In the genomic region with DNA sequence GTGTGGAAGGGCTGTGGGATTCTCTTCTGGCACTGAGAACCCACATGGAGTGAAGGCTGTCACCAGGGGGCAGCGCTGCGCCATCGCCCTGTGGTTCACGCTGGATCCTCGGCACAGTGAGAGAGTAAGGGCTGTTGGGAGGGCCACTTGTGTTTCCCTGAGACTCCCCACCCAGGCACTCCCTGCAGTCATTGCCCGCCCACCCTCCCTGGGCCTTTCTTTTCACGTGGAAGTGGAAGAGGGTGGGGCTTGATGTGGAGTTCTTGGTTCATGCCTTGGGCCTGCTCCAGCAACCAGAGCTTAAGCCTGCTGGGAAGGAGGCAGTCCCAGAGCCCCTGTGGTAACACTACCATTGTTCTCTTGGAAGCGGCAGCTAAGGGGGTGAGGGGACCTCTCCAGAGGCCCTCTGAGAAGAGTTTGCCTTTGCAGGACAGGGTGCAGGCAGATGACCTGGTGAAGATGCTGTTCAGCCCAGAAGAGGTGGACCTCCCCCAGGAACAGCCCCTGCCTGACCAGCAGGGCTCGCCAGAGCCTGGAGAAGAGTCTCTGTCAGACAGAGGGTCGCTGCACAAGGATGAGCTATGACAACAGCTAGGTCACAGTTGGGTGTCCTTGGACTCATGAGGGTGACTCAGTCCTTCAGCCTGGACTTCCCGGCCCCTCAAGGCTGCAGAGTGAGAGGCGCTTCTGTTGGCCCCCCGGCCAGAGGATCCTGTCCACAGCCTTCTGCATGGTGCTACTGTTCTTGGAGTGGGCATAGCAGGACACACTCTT, we compare ENCODE assay signal across 8 mouse cellular contexts. TPM values are rescaled to one million over a fixed set of nuclear protein-coding genes. Genes with fewer than 3 reads are reported as not detected.
DNase-seq lines count a peak whose midpoint lies in the region; ATAC-seq and TF ChIP-seq lines count a peak whose summit lies in the region.

No protein-coding gene starts in this region.

- no peak overlapping the region for H3K4me3 ChIP-seq in C2C12 (ENCODE audit: insufficient read depth, poor library complexity, severe bottlenecking)
- H3K4me3 ChIP-seq in heart, embryonic 13.5 days, result no peak overlapping the region
- no peak overlapping the region for H3K4me3 ChIP-seq in kidney, embryonic 15.5 days (replicated peaks)
- no peak overlapping the region for H3K4me3 ChIP-seq in liver, postnatal 0 days (ENCODE audit: low read depth, low read length)
- H3K4me3 ChIP-seq in neural tube, embryonic 15.5 days (replicated peaks), result no peak overlapping the region

- TF ChIP-seq EP300 in liver, postnatal 0 days (IDR thresholded peaks at IDR 0.05; ENCODE audit: low read depth), result no peak

- peak overlapping the region; percentile 33; the same call in 1 of the 2 replicates for H3K9ac ChIP-seq in heart, embryonic 13.5 days
- no peak overlapping the region for H3K9ac ChIP-seq in kidney, embryonic 15.5 days
- no peak overlapping the region for H3K9ac ChIP-seq in liver, postnatal 0 days (replicated peaks)
- no peak overlapping the region for H3K9ac ChIP-seq in neural tube, embryonic 15.5 days (replicated peaks)

- no peak overlapping the region for H3ac ChIP-seq in C2C12 (ENCODE audit: control insufficient read depth, insufficient read length, low read depth)

- H3K27ac ChIP-seq in heart, embryonic 13.5 days (replicated peaks), result no peak overlapping the region; the same call in 1 of the 2 replicates
- H3K27ac ChIP-seq in kidney, embryonic 15.5 days, result peak overlapping the region; percentile 63
- H3K27ac ChIP-seq in liver, postnatal 0 days (ENCODE audit: low read depth), result no peak overlapping the region
- H3K27ac ChIP-seq in neural tube, embryonic 15.5 days (replicated peaks), result no peak overlapping the region; the same call in 1 of the 2 replicates

- no peaks in the 10 kb centered on the region for H3K79me3 ChIP-seq in C2C12 (ENCODE audit: low read depth)

- peaks cover 31% of the 10 kb centered on the region for H3K4me1 ChIP-seq in heart, embryonic 13.5 days
- H3K4me1 ChIP-seq in kidney, embryonic 15.5 days, result peaks cover 25% of the 10 kb centered on the region
- no peaks in the 10 kb centered on the region for H3K4me1 ChIP-seq in liver, postnatal 0 days (ENCODE audit: insufficient read depth)
- H3K4me1 ChIP-seq in neural tube, embryonic 15.5 days, result 0 out of 2 replicates have a peak, but pooled peaks cover 7% of the 10 kb centered on the region

- peak; percentile 87 for TF ChIP-seq CTCF in C2C12 (IDR thresholded peaks at IDR 0.05; ENCODE audit: control insufficient read depth, insufficient read depth, insufficient read length)
- peak; percentile 87 for TF ChIP-seq CTCF in liver, postnatal 0 days (IDR thresholded peaks at IDR 0.05; ENCODE audit: low read depth)

- no peaks in the 10 kb centered on the region for H3K79me2 ChIP-seq in C2C12 (ENCODE audit: control insufficient read depth, insufficient read depth)

- H3K36me3 ChIP-seq in C2C12 (ENCODE audit: control insufficient read depth, insufficient read depth), result peaks cover 4% of the 10 kb centered on the region
- peaks cover 59% of the 10 kb centered on the region for H3K36me3 ChIP-seq in heart, embryonic 13.5 days
- H3K36me3 ChIP-seq in kidney, embryonic 15.5 days, result peaks cover 44% of the 10 kb centered on the region
- H3K36me3 ChIP-seq in liver, postnatal 0 days (replicated peaks; ENCODE audit: insufficient read depth, low read length), result peaks cover 7% of the 10 kb centered on the region
- H3K36me3 ChIP-seq in neural tube, embryonic 15.5 days, result peaks cover 52% of the 10 kb centered on the region

- 38% methylated on average over 13 of the region's 13 CpGs for WGBS in heart, embryonic 13.5 days
- 31% methylated on average over 13 of the region's 13 CpGs for WGBS in kidney, embryonic 15.5 days
- 37% methylated on average over 13 of the region's 13 CpGs for WGBS in liver, postnatal 0 days (ENCODE audit: insufficient replicate concordance)
- WGBS in neural tube, embryonic 15.5 days, result 31% methylated on average over 13 of the region's 13 CpGs

- no peaks in the 10 kb centered on the region for H3K27me3 ChIP-seq in C2C12 (ENCODE audit: control insufficient read depth, insufficient read depth, insufficient read length)
- no peaks in the 10 kb centered on the region for H3K27me3 ChIP-seq in heart, embryonic 13.5 days (replicated peaks)
- no peaks in the 10 kb centered on the region for H3K27me3 ChIP-seq in kidney, embryonic 15.5 days
- no peaks in the 10 kb centered on the region for H3K27me3 ChIP-seq in liver, postnatal 0 days (ENCODE audit: insufficient read depth, low read length)
- H3K27me3 ChIP-seq in neural tube, embryonic 15.5 days (replicated peaks), result no peaks in the 10 kb centered on the region

- peak; percentile 85 to 93 for DNase-seq in adrenal gland, adult (ENCODE audit: inconsistent age in 2 of 2, low spot score in 1 of 2)
- peak; percentile 73 for DNase-seq in liver, postnatal 0 days
- peak; percentile 42 for DNase-seq in testis, postnatal 14 days (ENCODE audit: low spot score)

- no peaks in the 10 kb centered on the region for H3K9me3 ChIP-seq in heart, embryonic 13.5 days
- H3K9me3 ChIP-seq in kidney, embryonic 15.5 days (replicated peaks), result no peaks in the 10 kb centered on the region
- H3K9me3 ChIP-seq in liver, postnatal 0 days (ENCODE audit: low read length), result no peaks in the 10 kb centered on the region
- no peaks in the 10 kb centered on the region for H3K9me3 ChIP-seq in neural tube, embryonic 15.5 days (replicated peaks)

- ATAC-seq in erythroblast, adult 5-6 weeks (replicated peaks; ENCODE audit: low FRiP score, poor library complexity, severe bottlenecking), result peak; percentile 59; the same call in 1 of the 2 replicates
- no peak for ATAC-seq in heart, embryonic 13.5 days (ENCODE audit: extremely low read depth, insufficient number of reproducible peaks, low FRiP score, low TSS enrichment)
- peak; percentile 41; the same call in 1 of the 2 replicates for ATAC-seq in kidney, embryonic 15.5 days (replicated peaks; ENCODE audit: low FRiP score)
- peak; percentile 68 for ATAC-seq in liver, postnatal 0 days
- ATAC-seq in neural tube, embryonic 15.5 days (ENCODE audit: low FRiP score), result peak; percentile 64; the same call in 1 of the 2 replicates

- H3K4me2 ChIP-seq in heart, embryonic 13.5 days, result no peak overlapping the region
- H3K4me2 ChIP-seq in kidney, embryonic 15.5 days, result no peak overlapping the region
- H3K4me2 ChIP-seq in liver, postnatal 0 days (ENCODE audit: low read depth, low read length), result no peak overlapping the region
- H3K4me2 ChIP-seq in neural tube, embryonic 15.5 days, result no peak overlapping the region

TF ChIP-seq in C2C12, 6 proteins besides CTCF, POLR2A, EP300 and RAD21:
- TF ChIP-seq MAX (IDR thresholded peaks at IDR 0.05), result no peak

RNA-seq across cellular contexts. Expression of gene Cldn19, which starts 7.6 kb away (rescaled TPM):
- not detected for polyA plus RNA-seq in C2C12 (2012; fragmentation: generic; extraction: Trizol)
- not detected in 2 replicates for total RNA-seq in erythroblast, adult 5-6 weeks (2015; ENCODE audit: low replicate concordance)
- not detected in 2 replicates for total RNA-seq in erythroblast, adult 5-6 weeks (2017; ENCODE audit: low replicate concordance)
- polyA plus RNA-seq in heart, embryonic 13.5 days (2015; fragmentation: Nextera tagmentation; extraction: Ambion mirVana), result not detected in 2 replicates
- 13.3 TPM in 2 replicates for polyA plus RNA-seq in kidney, embryonic 15.5 days (2015; fragmentation: Nextera tagmentation; extraction: Ambion mirVana)
- polyA plus RNA-seq in liver, postnatal 0 days (2015; fragmentation: Nextera tagmentation; extraction: Ambion mirVana), result not detected in 2 replicates
- 0.36 and 0.81 TPM in 2 replicates for polyA plus RNA-seq in neural tube, embryonic 15.5 days (2015; fragmentation: Nextera tagmentation; extraction: Ambion mirVana)

RNA-seq across cellular contexts. Expression of gene P3h1, which starts 14.9 kb away (rescaled TPM):
- 26.1 TPM for polyA plus RNA-seq in C2C12 (2012; fragmentation: generic; extraction: Trizol)
- 1.5 and 4.2 TPM in 2 replicates for total RNA-seq in erythroblast, adult 5-6 weeks (2015; ENCODE audit: low replicate concordance)
- 1.8 and 2.9 TPM in 2 replicates for total RNA-seq in erythroblast, adult 5-6 weeks (2017; ENCODE audit: low replicate concordance)
- polyA plus RNA-seq in heart, embryonic 13.5 days (2015; fragmentation: Nextera tagmentation; extraction: Ambion mirVana), result 32.7 and 35.5 TPM in 2 replicates
- polyA plus RNA-seq in kidney, embryonic 15.5 days (2015; fragmentation: Nextera tagmentation; extraction: Ambion mirVana), result 33.3 and 37.7 TPM in 2 replicates
- 11.8 and 12.1 TPM in 2 replicates for polyA plus RNA-seq in liver, postnatal 0 days (2015; fragmentation: Nextera tagmentation; extraction: Ambion mirVana)
- polyA plus RNA-seq in neural tube, embryonic 15.5 days (2015; fragmentation: Nextera tagmentation; extraction: Ambion mirVana), result 14.1 and 14.9 TPM in 2 replicates

RNA-seq across cellular contexts. Expression of gene AU022252, which starts 15.1 kb away (rescaled TPM):
- polyA plus RNA-seq in C2C12 (2012; fragmentation: generic; extraction: Trizol), result 10.0 TPM
- total RNA-seq in erythroblast, adult 5-6 weeks (2015; ENCODE audit: low replicate concordance), result 0.84 and 0.96 TPM in 2 replicates
- 1.3 and 1.4 TPM in 2 replicates for total RNA-seq in erythroblast, adult 5-6 weeks (2017; ENCODE audit: low replicate concordance)
- 26.4 and 27.3 TPM in 2 replicates for polyA plus RNA-seq in heart, embryonic 13.5 days (2015; fragmentation: Nextera tagmentation; extraction: Ambion mirVana)
- polyA plus RNA-seq in kidney, embryonic 15.5 days (2015; fragmentation: Nextera tagmentation; extraction: Ambion mirVana), result 35.4 and 35.6 TPM in 2 replicates
- polyA plus RNA-seq in liver, postnatal 0 days (2015; fragmentation: Nextera tagmentation; extraction: Ambion mirVana), result 26.6 and 27.8 TPM in 2 replicates
- polyA plus RNA-seq in neural tube, embryonic 15.5 days (2015; fragmentation: Nextera tagmentation; extraction: Ambion mirVana), result 26.0 and 29.2 TPM in 2 replicates

RNA-seq across cellular contexts. Expression of gene Tmem269, which starts 29.6 kb away (rescaled TPM):
- not detected for polyA plus RNA-seq in C2C12 (2012; fragmentation: generic; extraction: Trizol)
- total RNA-seq in erythroblast, adult 5-6 weeks (2015; ENCODE audit: low replicate concordance), result not detected in 2 replicates
- not detected in 2 replicates for total RNA-seq in erythroblast, adult 5-6 weeks (2017; ENCODE audit: low replicate concordance)
- not detected in 2 replicates for polyA plus RNA-seq in heart, embryonic 13.5 days (2015; fragmentation: Nextera tagmentation; extraction: Ambion mirVana)
- polyA plus RNA-seq in kidney, embryonic 15.5 days (2015; fragmentation: Nextera tagmentation; extraction: Ambion mirVana), result 0.19 TPM in 1 of 2 replicates, not detected in the other
- polyA plus RNA-seq in liver, postnatal 0 days (2015; fragmentation: Nextera tagmentation; extraction: Ambion mirVana), result not detected in 2 replicates
- 0.29 and 0.54 TPM in 2 replicates for polyA plus RNA-seq in neural tube, embryonic 15.5 days (2015; fragmentation: Nextera tagmentation; extraction: Ambion mirVana)

RNA-seq across cellular contexts. Expression of gene Ybx1, which starts 46.8 kb away (rescaled TPM):
- 818 TPM for polyA plus RNA-seq in C2C12 (2012; fragmentation: generic; extraction: Trizol)
- total RNA-seq in erythroblast, adult 5-6 weeks (2015; ENCODE audit: low replicate concordance), result 270 and 329 TPM in 2 replicates
- 221 and 268 TPM in 2 replicates for total RNA-seq in erythroblast, adult 5-6 weeks (2017; ENCODE audit: low replicate concordance)
- polyA plus RNA-seq in heart, embryonic 13.5 days (2015; fragmentation: Nextera tagmentation; extraction: Ambion mirVana), result 536 TPM in 2 replicates
- 680 and 703 TPM in 2 replicates for polyA plus RNA-seq in kidney, embryonic 15.5 days (2015; fragmentation: Nextera tagmentation; extraction: Ambion mirVana)
- 170 and 207 TPM in 2 replicates for polyA plus RNA-seq in liver, postnatal 0 days (2015; fragmentation: Nextera tagmentation; extraction: Ambion mirVana)
- polyA plus RNA-seq in neural tube, embryonic 15.5 days (2015; fragmentation: Nextera tagmentation; extraction: Ambion mirVana), result 815 and 871 TPM in 2 replicates
